Mouse (Mus musculus): Measurements from ENCODE around the gene Insc.

The Insc gene

GRCm38 (mm10) chr7:114765273-114765672 lies 21.8 kb downstream of the Insc start:
- DNase-seq: no peak

GRCm38 (mm10) chr7:114766523-114766922 lies 23.0 kb downstream of the Insc start:
- DNase-seq: no peak

GRCm38 (mm10) chr7:114768516-114768915 lies 25.0 kb downstream of the Insc start:
- DNase-seq: no peak

- no peak for DNase-seq
Observed at GRCm38 (mm10) chr7:114769041-114769440, 25.5 kb downstream of the Insc start.

- DNase-seq: no peak
Observed at GRCm38 (mm10) chr7:114770586-114770985, 27.1 kb downstream of the Insc start.

GRCm38 (mm10) chr7:114771801-114772200 lies 28.3 kb downstream of the Insc start:
- DNase-seq: no peak

- no peak for DNase-seq
Observed at GRCm38 (mm10) chr7:114773781-114774180, 30.3 kb downstream of the Insc start.

GRCm38 (mm10) chr7:114775856-114776255 lies 32.4 kb downstream of the Insc start:
- DNase-seq: no peak

- DNase-seq: no peak
Observed at GRCm38 (mm10) chr7:114778156-114778770, 34.8 kb downstream of the Insc start.

- DNase-seq: no peak
Observed at GRCm38 (mm10) chr7:114779056-114779660, 35.7 kb downstream of the Insc start.

- DNase-seq: no peak
Observed at GRCm38 (mm10) chr7:114783291-114783690, 39.8 kb downstream of the Insc start.

- DNase-seq: no peak
Observed at GRCm38 (mm10) chr7:114791087-114791486, 47.6 kb downstream of the Insc start.

GRCm38 (mm10) chr7:114792026-114792425 lies 48.5 kb downstream of the Insc start:
- no peak for DNase-seq

- DNase-seq: no peak
Observed at GRCm38 (mm10) chr7:114794400-114794799, 50.9 kb downstream of the Insc start.

GRCm38 (mm10) chr7:114802576-114802975 lies 59.1 kb downstream of the Insc start:
- DNase-seq: no peak

- DNase-seq: no peak
Observed at GRCm38 (mm10) chr7:114805311-114805710, 61.8 kb downstream of the Insc start.

GRCm38 (mm10) chr7:114807343-114807742 lies 63.8 kb downstream of the Insc start:
- DNase-seq: no peak

GRCm38 (mm10) chr7:114808341-114808740 lies 64.8 kb downstream of the Insc start:
- DNase-seq: no peak

- peak; percentile 71 to 75 for DNase-seq
Observed at GRCm38 (mm10) chr7:114817291-114817806, 73.9 kb downstream of the Insc start.

- DNase-seq: no peak
Observed at GRCm38 (mm10) chr7:114817879-114818278, 74.4 kb downstream of the Insc start.

GRCm38 (mm10) chr7:114818351-114818750 lies 74.9 kb downstream of the Insc start:
- no peak for DNase-seq

GRCm38 (mm10) chr7:114818836-114819235 lies 75.3 kb downstream of the Insc start:
- no peak for DNase-seq

- DNase-seq: no peak
Observed at GRCm38 (mm10) chr7:114822736-114823135, 79.2 kb downstream of the Insc start.

GRCm38 (mm10) chr7:114827360-114827759 lies 83.9 kb downstream of the Insc start:
- no peak for DNase-seq
